Mouse (Mus musculus) heart, embryonic 11.5 days (tissue): Measurements from ENCODE around the gene Nmnat2. TPM values are rescaled to one million over a fixed set of nuclear protein-coding genes. Genes with fewer than 3 reads are reported as not detected.
A peak's percentile ranks its signal among the peaks of the same experiment; 100 is the strongest.

Source experiments
- ATAC-seq: fragments of 200-750 bp; cut with Nextera tagmentation; replicated peaks from 2 replicates; pipeline ENCODE4 v1.8.0; 2017; ENCODE audit warnings: moderate library complexity; ENCODE audit not compliant: insufficient number of reproducible peaks, low FRiP score, low TSS enrichment
- H3K27ac ChIP-seq: fragments of 300-500 bp; sonication (generic); 2 replicates; pipeline ENCODE4 v1.5.1; 2014; ENCODE audit warnings: mild to moderate bottlenecking, low read depth, low read length
- H3K27me3 ChIP-seq: fragments of 300-500 bp; sonication (generic); 2 replicates; pipeline ENCODE4 v1.6.1; 2014; ENCODE audit warnings: mild to moderate bottlenecking, low read length, mixed read lengths; ENCODE audit not compliant: control insufficient read depth, insufficient read depth
- H3K36me3 ChIP-seq: fragments of 300-500 bp; sonication (generic); 2 replicates; pipeline ENCODE4 v1.6.1; 2014; ENCODE audit warnings: mild to moderate bottlenecking, low read length, moderate library complexity, mixed read lengths; ENCODE audit not compliant: control insufficient read depth, insufficient read depth
- H3K4me1 ChIP-seq: fragments of 300-500 bp; sonication (generic); 2 replicates; pipeline ENCODE4 v1.6.1; 2014; ENCODE audit warnings: low read length; ENCODE audit not compliant: control insufficient read depth, insufficient read depth
- H3K4me2 ChIP-seq: fragments of 300-500 bp; sonication (generic); 2 replicates; pipeline ENCODE4 v1.6.1; 2014; ENCODE audit warnings: mild to moderate bottlenecking, moderate library complexity
- H3K4me3 ChIP-seq: fragments of 300-500 bp; sonication (generic); 2 replicates; pipeline ENCODE4 v1.5.1; 2014; ENCODE audit warnings: low read depth, low read length
- H3K9ac ChIP-seq: fragments of 300-500 bp; sonication (generic); 2 replicates; pipeline ENCODE4 v1.6.1; 2014; ENCODE audit warnings: mild to moderate bottlenecking, low read depth, low read length, moderate library complexity
- H3K9me3 ChIP-seq: fragments of 300-500 bp; sonication (generic); replicated peaks from 2 replicates; pipeline ENCODE4 v1.6.1; 2016; ENCODE audit warnings: low read length; ENCODE audit not compliant: control insufficient read depth
- WGBS: fragments of 180-500 bp; shearing (Covaris S2); extraction: QIAGEN DNeasy Blood & Tissue Kit; methylation state at CpG from one replicate; pipeline ENCODE4 v1.1.7; 2014; ENCODE audit not compliant: insufficient replicate concordance; 5-methylcytosine and 5-hydroxymethylcytosine counted together
- polyA plus RNA-seq: library from polyadenylated mRNA; unstranded; fragments of >200 nt; fragmentation: Nextera tagmentation; extraction: Ambion mirVana; gene quantifications from 2 replicates; pipeline ENCODE4 v1.2.1, GENCODE M21; 2014

Nmnat2 gene
- polyA plus RNA-seq, 1 experiment from 2014 or later, result 0.93 TPM

- WGBS, result 63% methylated on average over 5 of the region's 5 CpGs
- H3K27ac ChIP-seq, result no peak overlapping the region
- no peaks in the 10 kb centered on the region for H3K36me3 ChIP-seq
- H3K9ac ChIP-seq, result no peak overlapping the region
- peaks cover 7% of the 10 kb centered on the region; the same call in 1 of the 2 replicates for H3K27me3 ChIP-seq
- H3K4me1 ChIP-seq, result peaks cover 11% of the 10 kb centered on the region
- H3K4me2 ChIP-seq, result no peak overlapping the region
- H3K9me3 ChIP-seq, result no peaks in the 10 kb centered on the region
- ATAC-seq, result no peak
- no peak overlapping the region for H3K4me3 ChIP-seq
Observed at GRCm38 (mm10) chr1:153093172-153093571, 138.4 kb downstream of the Nmnat2 start.

GRCm38 (mm10) chr1:153093581-153093980 lies 138.8 kb downstream of the Nmnat2 start:
- Histone ChIP-seq H3K36me3 (no peaks in the 10 kb centered on the region), H3K4me2 (no peak overlapping the region), H3K9me3 (no peaks in the 10 kb centered on the region), H3K27me3 (peaks cover 7% of the 10 kb centered on the region; the same call in 1 of the 2 replicates), H3K4me1 (peaks cover 15% of the 10 kb centered on the region), H3K9ac (no peak overlapping the region), H3K27ac (no peak overlapping the region), H3K4me3 (no peak overlapping the region)
- 61% methylated on average over 4 of the region's 4 CpGs for WGBS
- no peak for ATAC-seq

DNA sequence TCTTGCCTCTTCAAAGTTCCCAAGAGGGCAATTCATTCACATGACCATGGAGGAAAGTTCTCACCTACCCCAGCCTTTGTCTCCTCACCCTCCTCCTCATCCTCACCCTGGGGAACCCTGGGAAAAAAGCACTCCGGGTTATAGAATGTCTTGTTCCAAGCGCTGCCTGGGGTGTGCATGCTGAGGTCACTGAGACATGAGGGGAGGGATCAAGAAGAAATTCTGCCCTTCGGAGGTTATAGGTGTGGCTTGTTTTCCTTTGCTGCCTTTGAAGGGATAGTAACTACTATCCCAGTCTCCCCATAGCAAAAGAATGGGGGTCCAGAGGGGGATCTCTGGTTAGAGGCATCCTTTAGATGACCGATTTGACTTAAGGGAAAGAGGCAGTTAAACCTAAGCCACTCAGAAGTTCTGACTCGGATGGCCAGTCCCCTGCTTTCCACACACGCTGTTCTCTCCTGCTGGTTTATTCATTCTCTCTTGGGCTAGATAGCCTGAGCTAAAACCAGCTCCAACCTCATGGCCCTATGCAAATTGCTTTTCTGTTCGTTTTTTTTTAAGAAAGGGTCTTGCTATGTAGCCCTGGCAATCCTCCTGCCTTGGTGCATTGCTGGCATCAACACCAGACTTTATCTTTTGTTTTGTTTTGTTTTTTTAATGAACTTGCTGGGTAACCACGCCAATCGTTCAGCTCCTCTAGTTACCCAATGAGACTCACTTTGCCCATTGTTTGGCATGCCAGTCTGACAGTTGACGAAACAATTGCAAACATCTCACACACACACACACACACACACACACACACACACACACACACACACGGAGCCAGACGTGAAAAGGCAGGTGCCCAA lies 139.7 kb downstream of the Nmnat2 start:
- Histone ChIP-seq H3K27ac (no peak overlapping the region), H3K4me2 (no peak overlapping the region), H3K4me1 (peaks cover 20% of the 10 kb centered on the region), H3K4me3 (no peak overlapping the region), H3K36me3 (no peaks in the 10 kb centered on the region), H3K9ac (no peak overlapping the region), H3K27me3 (peaks cover 7% of the 10 kb centered on the region; the same call in 1 of the 2 replicates), H3K9me3 (no peaks in the 10 kb centered on the region)
- ATAC-seq, result no peak
- 39% methylated on average over 12 of the region's 12 CpGs for WGBS

DNA sequence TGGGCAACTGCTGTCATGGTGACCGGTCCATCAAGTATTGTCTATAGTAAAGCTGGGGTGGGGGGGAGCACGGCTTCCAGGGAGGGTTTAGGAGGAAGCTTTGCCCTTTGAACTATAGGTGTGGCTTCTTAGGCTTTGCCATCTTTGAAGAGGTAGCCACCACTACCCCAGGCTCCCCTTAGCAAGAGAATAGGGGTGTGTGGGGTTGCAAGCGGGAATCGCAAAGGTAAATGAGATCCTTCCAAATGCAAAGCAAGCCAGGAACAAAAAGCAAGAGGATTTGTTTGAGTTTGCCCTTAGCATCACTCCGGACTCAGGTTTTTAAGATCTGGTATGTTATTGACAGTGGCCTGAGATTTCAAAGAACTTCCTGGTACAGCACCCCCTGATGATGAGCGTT lies 140.5 kb downstream of the Nmnat2 start:
- 67% methylated on average over 6 of the region's 6 CpGs for WGBS
- H3K36me3 ChIP-seq, result no peaks in the 10 kb centered on the region
- H3K4me3 ChIP-seq, result no peak overlapping the region
- ATAC-seq, result no peak
- H3K4me1 ChIP-seq, result peaks cover 20% of the 10 kb centered on the region
- no peak overlapping the region for H3K27ac ChIP-seq
- no peaks in the 10 kb centered on the region for H3K9me3 ChIP-seq
- H3K4me2 ChIP-seq, result no peak overlapping the region
- H3K27me3 ChIP-seq, result peaks cover 7% of the 10 kb centered on the region; the same call in 1 of the 2 replicates
- H3K9ac ChIP-seq, result no peak overlapping the region

DNA sequence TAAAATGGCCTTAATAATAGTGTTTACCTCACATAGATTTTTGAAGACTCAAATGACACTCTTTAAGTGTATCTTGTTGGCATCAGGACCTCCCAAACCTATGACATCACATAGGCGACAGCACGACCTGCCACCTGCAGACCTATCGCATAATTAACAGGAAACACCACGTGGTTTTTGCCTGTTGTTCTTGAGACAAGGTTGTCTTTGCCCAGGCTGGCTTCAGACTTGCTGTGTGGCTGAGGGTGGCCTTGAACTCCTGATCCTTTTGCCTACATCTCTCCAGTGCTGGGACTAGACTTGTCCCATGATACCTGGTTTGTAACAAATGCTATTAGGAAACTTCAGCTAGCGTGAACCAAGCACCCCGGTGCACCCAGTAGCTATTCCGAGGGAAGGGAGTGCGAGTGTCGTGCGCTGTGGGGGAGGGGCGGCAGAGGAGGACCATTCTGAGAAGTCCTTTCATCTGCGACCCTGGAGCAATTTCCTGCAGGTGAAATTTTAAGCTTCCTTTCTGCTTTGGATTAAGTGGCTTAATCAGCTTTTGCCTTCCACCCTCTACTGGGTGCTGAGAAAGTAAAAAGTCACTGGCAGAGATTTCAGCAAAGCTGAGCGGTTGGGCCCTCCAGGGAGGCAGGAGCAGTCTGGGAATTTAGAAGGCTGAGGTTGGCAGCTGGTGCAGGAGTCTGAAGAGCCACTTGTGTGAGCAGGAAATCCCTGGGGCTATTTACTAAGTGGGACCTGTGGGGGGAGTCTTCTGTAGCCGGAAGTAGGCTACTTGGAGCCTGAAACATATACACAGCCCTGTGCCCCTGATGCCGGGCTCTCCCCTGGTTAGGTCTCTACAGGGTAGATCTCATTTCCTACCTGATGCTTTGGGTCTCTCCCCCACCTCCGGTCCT lies 141.3 kb downstream of the Nmnat2 start:
- 24% methylated on average over 16 of the region's 16 CpGs for WGBS
- Histone ChIP-seq H3K4me2 (no peak overlapping the region), H3K4me1 (peaks cover 22% of the 10 kb centered on the region), H3K9ac (no peak overlapping the region), H3K36me3 (no peaks in the 10 kb centered on the region), H3K9me3 (no peaks in the 10 kb centered on the region), H3K27me3 (peaks cover 3% of the 10 kb centered on the region; the same call in 1 of the 2 replicates), H3K27ac (no peak overlapping the region), H3K4me3 (no peak overlapping the region)
- no peak for ATAC-seq

- H3K4me2 ChIP-seq, result no peak overlapping the region
- H3K9ac ChIP-seq, result no peak overlapping the region
- no peak overlapping the region for H3K4me3 ChIP-seq
- ATAC-seq, result no peak
- H3K4me1 ChIP-seq, result peaks cover 22% of the 10 kb centered on the region
- no peaks in the 10 kb centered on the region for H3K36me3 ChIP-seq
- no peaks in the 10 kb centered on the region for H3K9me3 ChIP-seq
- WGBS, result 83% methylated on average over 6 of the region's 6 CpGs
- H3K27ac ChIP-seq, result no peak overlapping the region
- peaks cover 3% of the 10 kb centered on the region; the same call in 1 of the 2 replicates for H3K27me3 ChIP-seq
Observed at GRCm38 (mm10) chr1:153097017-153097675, 142.4 kb downstream of the Nmnat2 start.

GRCm38 (mm10) chr1:153098586-153098985 lies 143.8 kb downstream of the Nmnat2 start:
- ATAC-seq, result no peak
- Histone ChIP-seq H3K9me3 (no peaks in the 10 kb centered on the region), H3K27ac (no peak overlapping the region)

DNA sequence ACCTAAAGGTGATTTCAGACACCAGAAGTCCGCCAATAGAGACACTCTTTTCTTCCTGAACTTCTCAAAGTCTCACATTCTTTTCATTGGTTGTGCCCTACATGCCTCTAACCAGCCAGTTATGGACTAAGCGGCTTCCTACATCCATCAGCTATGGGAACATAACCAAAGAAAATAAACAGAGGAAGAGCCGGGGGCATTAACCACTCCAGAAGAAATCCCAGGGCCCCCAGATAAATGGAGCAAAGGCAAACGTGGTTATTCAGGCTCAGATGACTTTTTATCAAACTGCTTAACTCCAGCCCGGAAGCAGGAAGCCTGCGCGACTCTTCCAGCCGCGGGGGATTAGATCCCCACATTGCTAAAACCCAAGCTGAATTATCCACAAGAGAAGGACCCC lies 146.1 kb downstream of the Nmnat2 start:
- no peak overlapping the region; the same call in 1 of the 2 replicates for H3K4me2 ChIP-seq
- H3K27me3 ChIP-seq, result no peaks in the 10 kb centered on the region
- no peak overlapping the region for H3K9ac ChIP-seq
- H3K36me3 ChIP-seq, result no peaks in the 10 kb centered on the region
- 28% methylated on average over 9 of the region's 9 CpGs for WGBS
- ATAC-seq, result no peak
- H3K9me3 ChIP-seq, result no peaks in the 10 kb centered on the region
- H3K4me1 ChIP-seq, result peaks cover 21% of the 10 kb centered on the region
- H3K4me3 ChIP-seq, result no peak overlapping the region
- H3K27ac ChIP-seq, result peak overlapping the region; percentile 84

More at GRCm38 (mm10) chr1:153098586-153098985, 143.8 kb downstream of the Nmnat2 start:
- no peak overlapping the region for H3K9ac ChIP-seq
- H3K27me3 ChIP-seq, result peaks cover 3% of the 10 kb centered on the region; the same call in 1 of the 2 replicates
- 52% methylated on average over 11 of the region's 11 CpGs for WGBS
- no peaks in the 10 kb centered on the region for H3K36me3 ChIP-seq
- H3K4me1 ChIP-seq, result peaks cover 19% of the 10 kb centered on the region
- no peak overlapping the region for H3K4me3 ChIP-seq
- no peak overlapping the region for H3K4me2 ChIP-seq
